Mouse (Mus musculus) heart, embryonic 12.5 days (tissue): Measurements from ENCODE around the gene Jmjd8. TPM values are rescaled to one million over a fixed set of nuclear protein-coding genes. Genes with fewer than 3 reads are reported as not detected.

ENCODE experiments used
- ATAC-seq: fragments of 200-750 bp; cut with Nextera tagmentation; 2 replicates; pipeline ENCODE4 v1.8.0; 2017; ENCODE audit warnings: moderate TSS enrichment, moderate library complexity; ENCODE audit not compliant: insufficient number of reproducible peaks, low FRiP score
- H3K27ac ChIP-seq: fragments of 300-500 bp; sonication (generic); 2 replicates; pipeline ENCODE4 v1.5.1; 2016; ENCODE audit warnings: mild to moderate bottlenecking, moderate library complexity; ENCODE audit not compliant: poor library complexity, severe bottlenecking
- H3K27me3 ChIP-seq: fragments of 300-500 bp; sonication (generic); replicated peaks from 2 replicates; pipeline ENCODE4 v1.6.1; 2016; ENCODE audit warnings: mild to moderate bottlenecking, moderate library complexity
- H3K36me3 ChIP-seq: fragments of 300-500 bp; sonication (generic); 2 replicates; pipeline ENCODE4 v1.6.1; 2016; ENCODE audit warnings: mild to moderate bottlenecking, moderate library complexity
- H3K4me1 ChIP-seq: fragments of 300-500 bp; sonication (generic); replicated peaks from 2 replicates; pipeline ENCODE4 v1.6.1; 2016; ENCODE audit warnings: mild to moderate bottlenecking
- H3K4me2 ChIP-seq: fragments of 300-500 bp; sonication (generic); 2 replicates; pipeline ENCODE4 v1.6.1; 2016; ENCODE audit warnings: mild to moderate bottlenecking, moderate library complexity
- H3K4me3 ChIP-seq: fragments of 300-500 bp; sonication (generic); 2 replicates; pipeline ENCODE4 v1.5.1; 2016; ENCODE audit warnings: mild to moderate bottlenecking
- H3K9ac ChIP-seq: fragments of 300-500 bp; sonication (generic); 2 replicates; pipeline ENCODE4 v1.6.1; 2016; ENCODE audit warnings: mild to moderate bottlenecking, moderate library complexity
- H3K9me3 ChIP-seq: fragments of 300-500 bp; sonication (generic); replicated peaks from 2 replicates; pipeline ENCODE4 v1.6.1; 2016; ENCODE audit warnings: mild to moderate bottlenecking, moderate library complexity
- WGBS: fragments of 180-500 bp; shearing (Covaris S2); methylation state at CpG from one replicate; pipeline ENCODE4 v1.1.7; 2016; 5-methylcytosine and 5-hydroxymethylcytosine counted together
- polyA plus RNA-seq: library from polyadenylated mRNA; unstranded; fragments of >200 nt; fragmentation: Nextera tagmentation; extraction: Ambion mirVana; gene quantifications from 2 replicates; pipeline ENCODE4 v1.2.1, GENCODE M21; 2016

The Jmjd8 gene
- polyA plus RNA-seq, 1 experiment from 2014 or later: 38.1 TPM

GRCm38 (mm10) chr17:25808789-25809605, 19.7 kb upstream of the Jmjd8 start, which contains the start of gene Fbxl16:
Fbxl16 (plus strand) TSS chr17:25809085.
- under 1% methylated on average over 84 of the region's 100 CpGs for WGBS
- peak; percentile 63 for ATAC-seq
- H3K27ac ChIP-seq: no peak within 1 kb of the TSS

DNA sequence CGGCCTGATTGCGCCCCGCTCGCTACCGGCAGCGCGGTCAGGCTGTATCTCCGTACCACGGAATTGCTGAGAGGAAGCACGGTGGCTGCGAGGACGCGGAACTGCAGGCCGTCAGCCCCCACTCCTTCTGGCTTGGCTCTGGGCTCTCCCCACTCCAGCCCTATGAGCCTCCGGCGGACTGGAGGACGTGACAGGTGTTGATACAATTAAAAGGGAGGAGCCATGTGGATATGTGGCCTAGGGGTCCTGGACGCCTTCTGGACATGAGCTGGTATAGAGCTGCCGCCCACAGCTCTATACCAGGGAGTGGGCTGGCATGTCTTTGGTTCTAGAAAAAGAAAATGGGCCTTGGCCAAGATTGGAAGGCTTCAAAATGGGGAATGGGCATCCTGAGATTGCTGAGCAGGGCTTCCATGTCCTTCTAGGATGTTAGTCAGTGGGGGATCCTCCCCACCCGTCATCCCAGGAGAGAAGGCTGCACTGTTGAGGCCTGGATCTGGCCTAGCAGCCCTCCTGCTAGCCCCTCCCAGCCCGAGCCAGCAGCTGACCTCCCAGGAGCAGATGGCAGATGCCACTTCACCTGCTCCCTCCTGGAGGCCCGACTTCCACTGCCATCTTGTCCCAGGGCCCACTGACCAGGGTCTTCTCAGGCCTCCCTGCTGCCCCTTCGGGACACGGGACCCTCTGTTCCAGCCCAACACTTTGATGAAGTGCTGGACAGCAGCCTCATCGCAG, 18.9 kb upstream of the Jmjd8 start:
- Histone ChIP-seq H3K27ac (no peak overlapping the region), H3K9ac (peak overlapping the region; percentile 74)

More at GRCm38 (mm10) chr17:25808789-25809605, 19.7 kb upstream of the Jmjd8 start, which contains the start of gene Fbxl16:
- no peaks in the 10 kb centered on the region for H3K9me3 ChIP-seq
- peak within 1 kb of the TSS; percentile 96 for H3K4me2 ChIP-seq
- H3K4me3 ChIP-seq: peak within 1 kb of the TSS; percentile 69
- peak within 1 kb of the TSS; percentile 74 for H3K9ac ChIP-seq
- H3K36me3 ChIP-seq: no peaks in the 10 kb centered on the region
- peaks cover 12% of the 10 kb centered on the region for H3K4me1 ChIP-seq
- H3K27me3 ChIP-seq: peaks cover 70% of the 10 kb centered on the region

DNA sequence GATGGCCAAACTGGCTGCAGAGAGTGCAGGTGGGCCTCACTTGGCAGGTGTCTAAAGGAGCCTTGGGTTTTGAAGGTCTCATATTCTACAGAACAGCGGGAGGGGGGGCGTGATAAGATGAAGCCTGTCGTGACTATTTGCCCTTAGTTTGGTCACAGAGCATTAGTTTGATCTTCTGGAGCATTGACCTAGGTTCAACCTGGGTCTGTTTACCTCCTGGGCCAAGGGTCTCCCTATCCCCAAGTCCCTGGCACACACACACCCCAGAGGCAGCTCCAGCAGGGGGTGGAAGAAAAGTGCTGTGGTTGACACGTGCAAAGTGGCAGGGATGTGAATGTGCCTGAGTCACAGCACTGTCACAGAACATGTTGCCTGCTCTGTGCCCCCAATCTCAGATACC, 17.8 kb upstream of the Jmjd8 start:
- ATAC-seq: no peak
- Histone ChIP-seq H3K27me3 (peaks cover 83% of the 10 kb centered on the region), H3K9ac (no peak overlapping the region), H3K27ac (no peak overlapping the region), H3K4me3 (no peak overlapping the region), H3K9me3 (no peaks in the 10 kb centered on the region), H3K4me1 (peaks cover 12% of the 10 kb centered on the region), H3K4me2 (no peak overlapping the region), H3K36me3 (no peaks in the 10 kb centered on the region)
- 71% methylated on average over 4 of the region's 4 CpGs for WGBS

More for the DNA sequence above, 18.9 kb upstream of the Jmjd8 start:
- Histone ChIP-seq H3K36me3 (no peaks in the 10 kb centered on the region), H3K27me3 (peaks cover 73% of the 10 kb centered on the region), H3K9me3 (no peaks in the 10 kb centered on the region), H3K4me3 (peak overlapping the region; percentile 69), H3K4me2 (peak overlapping the region; percentile 96), H3K4me1 (peaks cover 12% of the 10 kb centered on the region)
- ATAC-seq: peak; percentile 46; the same call in 1 of the 2 replicates
- 11% methylated on average over 25 of the region's 25 CpGs for WGBS

GRCm38 (mm10) chr17:25813471-25813870, 15.2 kb upstream of the Jmjd8 start:
- under 1% methylated on average over 20 of the region's 20 CpGs for WGBS
- no peaks in the 10 kb centered on the region for H3K9me3 ChIP-seq
- H3K4me3 ChIP-seq: no peak overlapping the region
- no peak overlapping the region for H3K9ac ChIP-seq
- no peak overlapping the region for H3K4me2 ChIP-seq
- H3K4me1 ChIP-seq: peaks cover 12% of the 10 kb centered on the region
- H3K27me3 ChIP-seq: peaks cover 97% of the 10 kb centered on the region
- H3K36me3 ChIP-seq: no peaks in the 10 kb centered on the region
- H3K27ac ChIP-seq: no peak overlapping the region
- no peak for ATAC-seq

DNA sequence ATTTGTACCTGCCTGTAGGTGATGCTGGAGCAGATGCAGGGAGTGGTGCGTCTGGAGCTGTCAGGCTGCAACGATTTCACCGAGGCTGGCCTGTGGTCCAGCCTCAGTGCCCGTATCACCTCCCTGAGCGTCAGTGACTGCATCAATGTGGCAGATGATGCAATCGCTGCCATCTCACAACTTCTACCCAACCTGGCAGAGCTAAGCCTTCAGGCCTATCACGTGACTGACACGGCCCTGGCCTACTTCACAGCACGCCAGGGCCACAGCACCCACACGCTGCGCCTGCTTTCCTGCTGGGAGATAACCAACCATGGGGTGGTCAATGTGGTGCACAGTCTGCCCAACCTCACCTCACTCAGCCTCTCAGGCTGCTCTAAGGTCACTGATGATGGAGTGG, 11.0 kb upstream of the Jmjd8 start:
- H3K9ac ChIP-seq: no peak overlapping the region
- no peak for ATAC-seq
- no peak overlapping the region for H3K27ac ChIP-seq
- no peaks in the 10 kb centered on the region for H3K9me3 ChIP-seq
- peaks cover 9% of the 10 kb centered on the region for H3K4me1 ChIP-seq
- WGBS: 74% methylated on average over 11 of the region's 11 CpGs
- H3K27me3 ChIP-seq: peaks cover 95% of the 10 kb centered on the region
- no peak overlapping the region for H3K4me2 ChIP-seq
- H3K4me3 ChIP-seq: no peak overlapping the region
- H3K36me3 ChIP-seq: no peaks in the 10 kb centered on the region

DNA sequence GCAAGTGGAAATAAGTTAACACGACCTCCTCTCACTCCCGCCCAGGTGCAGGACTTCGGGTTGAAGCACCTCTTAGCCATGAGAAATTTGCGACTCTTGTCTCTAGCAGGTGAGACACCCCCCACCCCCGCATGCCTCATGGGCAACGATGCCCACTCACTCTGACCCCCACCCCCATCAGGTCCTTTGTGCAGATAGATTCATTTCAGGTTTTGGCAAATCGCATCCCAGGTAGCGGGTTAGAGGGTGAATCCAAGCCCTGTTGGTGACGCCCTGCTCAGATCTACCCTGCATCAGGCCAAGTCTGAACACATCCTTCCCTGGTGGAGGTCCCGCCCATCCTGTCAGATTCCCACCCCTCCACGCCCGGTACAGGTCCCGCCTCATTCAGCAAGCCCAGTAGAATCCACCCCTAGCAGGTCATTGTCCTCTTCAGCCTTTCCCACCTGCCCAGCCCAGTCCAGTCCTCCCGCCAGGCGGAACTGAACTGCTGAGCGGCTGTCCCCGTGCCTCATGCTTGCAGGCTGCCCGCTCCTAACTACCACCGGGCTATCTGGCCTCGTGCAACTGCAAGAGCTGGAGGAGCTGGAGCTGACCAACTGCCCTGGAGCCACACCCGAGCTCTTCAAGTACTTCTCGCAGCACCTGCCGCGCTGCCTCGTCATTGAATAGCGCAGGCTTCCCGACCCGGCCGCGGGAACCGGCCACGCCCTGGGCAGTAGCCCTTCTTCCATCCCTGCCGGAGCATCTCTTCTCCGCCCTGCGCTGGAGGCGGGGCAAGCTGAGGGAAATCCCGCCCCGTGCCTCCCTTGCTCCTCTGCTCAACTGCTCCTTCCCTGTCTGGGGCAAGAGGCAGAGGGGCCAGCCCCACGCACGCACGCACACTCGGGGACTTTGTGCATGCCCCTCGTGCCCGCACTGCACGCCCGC, 9.6 kb upstream of the Jmjd8 start:
- peak overlapping the region; percentile 10 for H3K4me3 ChIP-seq
- no peaks in the 10 kb centered on the region for H3K9me3 ChIP-seq
- H3K9ac ChIP-seq: 0 out of 2 replicates have a peak overlapping the region, but pooled peaks have one; percentile 3
- no peak overlapping the region for H3K27ac ChIP-seq
- peaks cover 9% of the 10 kb centered on the region for H3K4me1 ChIP-seq
- peaks cover 83% of the 10 kb centered on the region for H3K27me3 ChIP-seq
- no peaks in the 10 kb centered on the region for H3K36me3 ChIP-seq
- 6% methylated on average over 46 of the region's 46 CpGs for WGBS
- no peak overlapping the region for H3K4me2 ChIP-seq
- peak; percentile 37; the same call in 1 of the 2 replicates for ATAC-seq

DNA sequence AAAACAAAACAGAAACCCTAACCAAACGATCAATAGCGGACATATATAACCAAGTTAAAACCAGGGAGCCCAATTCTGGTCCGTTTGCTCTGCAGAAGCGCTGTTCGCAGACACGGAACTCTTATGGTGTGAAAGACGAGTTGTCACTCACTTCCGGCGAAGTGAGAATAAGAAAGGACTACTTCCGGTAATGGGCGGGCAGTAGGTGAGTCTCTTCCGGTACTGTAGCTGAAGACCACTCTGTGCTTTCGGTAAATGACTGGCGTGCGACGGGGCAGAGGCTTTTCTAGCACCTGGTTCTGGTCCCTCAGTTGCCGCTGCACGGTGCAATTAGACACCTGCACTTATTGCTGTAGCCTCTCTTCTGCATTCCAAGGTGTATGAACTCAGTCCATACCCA, 5.2 kb upstream of the Jmjd8 start, which contains the start of gene Wdr24:
Gene Wdr24, plus strand, starts transcription at position 176 of the 400 bp plus-strand sequence.
- H3K4me2 ChIP-seq: peak within 1 kb of the TSS; percentile 97
- H3K27me3 ChIP-seq: peaks cover 41% of the 10 kb centered on the region
- under 1% methylated on average over 18 of the region's 18 CpGs for WGBS
- H3K4me1 ChIP-seq: peaks cover 42% of the 10 kb centered on the region
- no peaks in the 10 kb centered on the region for H3K9me3 ChIP-seq
- peaks cover 29% of the 10 kb centered on the region for H3K36me3 ChIP-seq
- peak within 1 kb of the TSS; percentile 73 for H3K4me3 ChIP-seq
- peak within 1 kb of the TSS; percentile 67 for H3K9ac ChIP-seq
- ATAC-seq: peak; percentile 61; the same call in 1 of the 2 replicates
- 0 out of 2 replicates have a peak within 1 kb of the TSS, but pooled peaks have one; percentile 39 for H3K27ac ChIP-seq

GRCm38 (mm10) chr17:25824362-25825142, 4.1 kb upstream of the Jmjd8 start:
- Histone ChIP-seq H3K36me3 (peaks cover 29% of the 10 kb centered on the region), H3K27me3 (peaks cover 30% of the 10 kb centered on the region), H3K9ac (peak overlapping the region; percentile 67), H3K4me1 (peaks cover 42% of the 10 kb centered on the region), H3K4me2 (peak overlapping the region; percentile 97), H3K9me3 (no peaks in the 10 kb centered on the region), H3K4me3 (peak overlapping the region; percentile 73), H3K27ac (no peak overlapping the region)
- 69% methylated on average over 17 of the region's 17 CpGs for WGBS
- no peak for ATAC-seq

DNA sequence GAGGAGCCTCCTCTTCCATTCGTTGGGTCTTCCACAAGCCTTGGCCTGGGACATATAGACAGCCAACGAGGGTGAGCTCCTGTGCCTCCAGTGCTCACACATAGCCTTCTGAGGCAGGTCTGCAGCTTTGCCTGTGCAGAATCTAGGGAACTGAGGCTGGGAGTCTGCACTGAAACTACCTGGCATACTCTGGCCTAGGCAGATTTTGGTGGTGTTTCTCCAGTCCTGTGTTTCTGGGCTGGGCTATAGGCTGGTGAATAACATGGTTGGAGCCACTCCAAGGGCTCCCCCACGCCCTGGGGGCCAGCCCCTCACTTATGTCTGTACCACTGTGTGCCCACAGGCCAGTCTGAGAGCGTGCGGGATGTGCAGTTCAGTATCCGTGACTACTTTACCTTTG, 3.4 kb upstream of the Jmjd8 start:
- Histone ChIP-seq H3K9me3 (no peaks in the 10 kb centered on the region), H3K4me3 (no peak overlapping the region), H3K36me3 (peaks cover 37% of the 10 kb centered on the region), H3K27ac (no peak overlapping the region), H3K27me3 (peaks cover 22% of the 10 kb centered on the region), H3K4me1 (peaks cover 48% of the 10 kb centered on the region), H3K9ac (no peak overlapping the region), H3K4me2 (peak overlapping the region; percentile 97; the same call in 1 of the 2 replicates)
- ATAC-seq: no peak
- WGBS: 88% methylated on average over 6 of the region's 6 CpGs
